Mouse (Mus musculus) layer of hippocampus, adult 8-10 months (tissue): Measurements from ENCODE around the gene Trmt61a. TPM values are rescaled to one million over a fixed set of nuclear protein-coding genes. Genes with fewer than 3 reads are reported as not detected.

Source experiments
- DNase-seq, 2 experiments: peaks; one replicate each; pipeline ENCODE4 v3.0.0; 2022; ENCODE audit warnings: low spot score in 2 of 2
- total RNA-seq, 4 experiments: library from RNA; stranded (reverse); gene quantifications; 2 replicates each; pipeline ENCODE4 v1.2.4; 2022

The Trmt61a gene
- total RNA-seq, 4 experiments from 2014 or later: 15.0 to 22.3 (median 19.5) TPM

DNA sequence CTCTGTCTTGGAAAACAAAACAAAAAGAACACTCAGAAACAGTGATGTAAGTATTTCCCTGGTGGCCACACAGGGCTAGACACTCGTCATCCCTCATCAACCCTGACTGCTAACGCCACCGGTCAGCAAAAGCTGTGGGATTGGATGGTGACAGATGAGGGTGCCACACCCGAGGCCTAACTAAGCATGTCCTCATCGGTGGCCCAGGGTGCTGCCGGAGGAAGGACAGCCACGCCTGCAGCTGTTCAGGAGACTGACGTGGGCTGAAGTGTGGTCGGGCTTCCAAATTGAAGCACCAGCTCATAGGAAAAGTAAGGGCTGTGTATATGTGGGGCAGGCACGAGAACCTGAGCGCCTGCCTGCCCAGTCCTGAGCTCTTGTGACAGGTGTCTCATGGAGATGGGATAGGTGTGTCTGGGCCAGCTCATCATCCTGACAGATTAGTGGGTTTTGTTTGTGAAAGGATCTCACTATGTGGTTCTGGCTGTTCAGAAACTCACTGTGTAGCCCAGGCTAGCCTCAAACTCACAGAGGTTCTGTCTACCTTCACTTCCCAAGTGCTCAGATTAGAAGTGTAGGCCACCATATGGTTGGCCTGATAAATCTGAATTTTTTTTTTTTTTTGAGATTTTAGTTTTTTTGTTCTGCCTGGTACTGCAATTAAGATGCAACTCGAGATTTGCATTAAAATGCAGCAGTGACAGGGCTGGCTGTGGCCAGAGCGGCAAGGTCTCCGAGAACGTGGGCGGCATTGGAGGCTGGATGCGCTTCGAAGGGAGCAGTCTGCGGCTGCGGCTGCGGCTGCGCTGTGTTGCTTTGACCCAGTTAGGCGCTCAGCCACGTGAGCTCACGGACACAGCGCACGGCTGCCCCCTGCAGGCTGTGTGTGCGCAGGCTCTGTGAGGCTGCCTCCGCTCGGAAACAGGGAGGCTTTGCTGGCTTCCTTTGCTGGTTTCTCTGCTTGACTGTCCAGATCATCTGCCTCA lies 54.2 kb downstream of the Trmt61a start:
- DNase-seq: peak; percentile 80 to 86

DNA sequence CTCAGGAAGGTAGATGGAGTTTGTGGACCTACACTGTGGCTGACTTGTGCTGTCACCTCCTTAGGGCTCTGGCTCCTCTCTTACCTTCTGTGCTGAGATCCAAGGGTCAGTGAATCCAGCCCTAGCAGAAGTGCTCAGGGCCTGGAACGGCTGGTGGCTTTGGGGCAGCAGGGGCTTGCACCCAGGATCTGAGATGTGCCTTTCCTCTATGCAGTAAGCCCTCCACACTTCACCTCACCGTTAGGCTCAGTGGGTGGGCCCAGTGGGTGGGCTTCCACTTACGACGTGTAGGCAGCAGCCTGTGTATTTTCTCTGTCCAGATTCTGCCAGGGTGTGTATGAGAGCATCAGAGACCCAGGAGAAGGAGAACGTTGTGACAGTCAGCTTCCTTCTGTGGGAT lies 55.0 kb downstream of the Trmt61a start:
- DNase-seq: no peak

Other genes starting within 250 kb of the Trmt61a start
- 1 to 10 TPM in 3 of 4 experiments, under 1 TPM in 1; 0.85 to 1.8 (median 1.4) TPM for gene Tnfaip2, start 235.6 kb upstream of the Trmt61a start, total RNA-seq
- 1 to 10 TPM; 3.6 to 6.6 (median 4.6) TPM for gene Gm266, start 192.3 kb upstream of the Trmt61a start, total RNA-seq
- 100 to 1,000 TPM; 235 to 288 (median 259) TPM for gene Eif5, start 140.1 kb upstream of the Trmt61a start, total RNA-seq
- 100 to 1,000 TPM in 1 of 4 experiments, 10 to 100 TPM in 3; 89.3 to 107 (median 96.8) TPM for gene Mark3, start 103.6 kb upstream of the Trmt61a start, total RNA-seq
- gene Ckb, start 5.8 kb upstream of the Trmt61a start, total RNA-seq: 1,000 to 10,000 TPM; 1,127 to 1,400 (median 1,206) TPM
- 10 to 100 TPM; 47.1 to 50.7 (median 48.3) TPM for gene Bag5, start 35.2 kb downstream of the Trmt61a start, total RNA-seq
- 10 to 100 TPM; 30.9 to 34.4 (median 33.7) TPM for gene Apopt1, start 35.2 kb downstream of the Trmt61a start, total RNA-seq
- gene Klc1, start 80.7 kb downstream of the Trmt61a start, total RNA-seq: 100 to 1,000 TPM; 630 to 651 (median 634) TPM
- gene Xrcc3, start 135.8 kb downstream of the Trmt61a start, total RNA-seq: 1 to 10 TPM; 3.7 to 5.2 (median 4.5) TPM
- gene Zfyve21, start 136.1 kb downstream of the Trmt61a start, total RNA-seq: 10 to 100 TPM; 21.5 to 26.5 (median 23.9) TPM
- 10 to 100 TPM; 72.0 to 91.8 (median 79.2) TPM for gene Ppp1r13b, start 230.0 kb downstream of the Trmt61a start, total RNA-seq